Mouse (Mus musculus): Measurements from ENCODE around the gene Dhx32.

GRCm38 (mm10) chr7:133701366-133701765 is 81.2 kb downstream of the Dhx32 start:
- TF ChIP-seq POLR2A (IDR thresholded peaks at IDR 0.05; ENCODE audit: insufficient read depth, low read length) (no peak), CTCF (IDR thresholded peaks at IDR 0.05; ENCODE audit: low read depth, low read length) (no peak)
